Mouse (Mus musculus) brain, embryonic 14.5 days (tissue): ENCODE measurements around the gene Lcn5. TPM values are rescaled to one million over a fixed set of nuclear protein-coding genes. Genes with fewer than 3 reads are reported as not detected.

Source experiments
- DNase-seq: peaks from one replicate; pipeline ENCODE4 v3.0.0-alpha.2; 2011; ENCODE audit warnings: low read depth
- CTCF ChIP-seq: fragments of 200-500 bp; IDR thresholded peaks from 2 replicates; pipeline ENCODE4 v1.5.1; 2012; ENCODE audit warnings: inconsistent platforms, mild to moderate bottlenecking, moderate library complexity, borderline replicate concordance; ENCODE audit not compliant: insufficient read depth, insufficient read length; ENCODE audit errors: extremely low read depth
- POLR2A ChIP-seq: fragments of 200-500 bp; IDR thresholded peaks from 2 replicates; pipeline ENCODE4 v1.6.1; 2012; ENCODE audit warnings: mild to moderate bottlenecking, inconsistent platforms, borderline replicate concordance; ENCODE audit not compliant: poor library complexity, insufficient read depth, insufficient read length, severe bottlenecking; ENCODE audit errors: extremely low read depth
- polyA plus RNA-seq: library from polyadenylated mRNA; depleted of rRNA; stranded (reverse); fragments of >200 nt; gene quantifications from 2 replicates; pipeline ENCODE4 v1.2.3, GENCODE M21; 2012

Gene Lcn5
- polyA plus RNA-seq, 1 experiment: not detected

- no peak for TF ChIP-seq POLR2A
- TF ChIP-seq CTCF: no peak
- DNase-seq: no peak
Measured at GRCm38 (mm10) chr2:25634046-25634445, 23.7 kb upstream of the Lcn5 start.

DNA sequence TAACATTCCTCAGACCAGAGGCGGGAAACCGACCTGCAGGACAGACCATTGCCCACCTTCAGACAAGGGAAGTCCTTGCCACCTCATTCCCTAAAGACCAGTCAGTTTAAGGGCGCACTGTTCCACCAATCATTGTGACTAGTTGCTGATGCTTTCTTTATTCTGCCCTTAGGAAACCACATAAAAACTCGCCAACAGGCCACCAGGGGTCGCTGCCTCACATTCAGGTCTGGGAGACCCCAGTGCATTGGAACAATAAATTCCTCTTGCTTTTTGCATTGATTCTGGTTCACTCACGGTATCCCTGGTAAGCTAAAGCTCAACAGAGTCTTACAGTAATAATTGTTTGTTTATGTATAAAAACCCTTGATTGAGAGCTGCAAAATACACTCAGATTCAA is 17.9 kb upstream of the Lcn5 start:
- TF ChIP-seq CTCF (peak; percentile 72; the same call in 1 of the 2 replicates), POLR2A (no peak)

GRCm38 (mm10) chr2:25652902-25653301 is 4.8 kb upstream of the Lcn5 start, which contains the start of gene Lcn8:
Gene Lcn8, plus strand, starts transcription at chr2:25653120.
- no peak for DNase-seq

More for the DNA sequence above, 17.9 kb upstream of the Lcn5 start:
- peak; percentile 64 for DNase-seq

GRCm38 (mm10) chr2:25654502-25654901 is 3.2 kb upstream of the Lcn5 start:
- TF ChIP-seq POLR2A (no peak), CTCF (no peak)
- DNase-seq: no peak

More at GRCm38 (mm10) chr2:25652902-25653301, 4.8 kb upstream of the Lcn5 start, which contains the start of gene Lcn8:
- TF ChIP-seq POLR2A (no peak), CTCF (no peak)

GRCm38 (mm10) chr2:25656691-25657090 is 1.1 kb upstream of the Lcn5 start:
- DNase-seq: no peak
- TF ChIP-seq POLR2A (no peak), CTCF (no peak)

DNA sequence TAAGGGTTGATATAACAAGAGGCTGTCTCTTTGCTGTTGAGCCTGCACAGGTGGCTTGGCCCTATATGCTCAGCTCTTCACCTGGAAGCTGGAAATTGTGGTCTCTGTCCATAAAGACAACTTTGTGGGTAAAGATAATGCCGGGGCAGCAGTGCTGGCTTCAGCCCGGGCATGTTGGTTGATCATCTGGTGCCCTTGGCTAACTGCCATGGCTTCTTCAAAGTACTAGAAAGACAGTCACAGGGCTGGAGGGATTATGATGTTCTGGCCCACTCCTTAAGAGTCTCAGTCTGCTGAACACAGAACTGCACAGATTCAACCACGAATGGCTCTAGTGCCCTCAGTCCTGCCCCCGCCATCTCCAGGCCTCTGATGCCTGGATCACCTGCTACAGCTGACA is 506 bp upstream of the Lcn5 start:
- no peak for TF ChIP-seq POLR2A
- no peak for TF ChIP-seq CTCF
- peak; percentile 5 for DNase-seq

GRCm38 (mm10) chr2:25660279-25660678 is 2.5 kb downstream of the Lcn5 start:
- TF ChIP-seq CTCF: no peak
- TF ChIP-seq POLR2A: no peak
- DNase-seq: no peak

DNA sequence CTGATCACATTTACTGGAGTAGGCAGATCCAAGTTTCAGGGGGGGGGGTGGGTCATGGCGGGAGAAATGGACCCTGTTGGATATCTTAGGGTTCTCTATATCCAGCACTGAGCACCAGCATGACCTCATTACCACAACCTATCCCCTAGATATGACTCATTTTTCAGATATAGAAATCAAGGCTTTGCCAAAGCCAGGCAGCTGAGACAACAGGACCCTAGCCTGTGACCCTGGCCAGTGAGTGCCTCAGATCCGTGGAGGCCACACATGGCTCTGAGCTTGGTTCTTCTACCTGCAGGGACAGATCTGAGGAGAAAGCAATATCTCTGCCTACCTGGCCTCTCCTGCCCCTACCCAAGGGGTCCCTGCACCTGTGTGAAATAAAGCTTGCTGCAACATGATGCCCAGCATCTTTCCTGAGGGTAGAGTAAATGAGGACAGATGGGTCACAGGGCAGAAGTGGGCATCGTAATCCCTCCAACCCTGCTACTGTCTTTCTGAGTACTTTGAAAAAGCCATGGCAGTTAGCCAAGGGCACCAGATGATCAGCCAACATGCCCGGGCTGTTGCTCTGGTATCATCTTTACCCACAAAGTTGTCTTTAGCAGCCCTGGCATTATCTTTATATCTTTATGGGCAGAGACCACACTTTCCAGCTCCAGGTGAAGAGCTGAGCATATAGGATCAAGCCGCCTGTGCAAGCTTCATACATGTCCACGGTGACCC is 3.7 kb downstream of the Lcn5 start:
- DNase-seq: no peak
- TF ChIP-seq POLR2A (no peak), CTCF (no peak)

DNA sequence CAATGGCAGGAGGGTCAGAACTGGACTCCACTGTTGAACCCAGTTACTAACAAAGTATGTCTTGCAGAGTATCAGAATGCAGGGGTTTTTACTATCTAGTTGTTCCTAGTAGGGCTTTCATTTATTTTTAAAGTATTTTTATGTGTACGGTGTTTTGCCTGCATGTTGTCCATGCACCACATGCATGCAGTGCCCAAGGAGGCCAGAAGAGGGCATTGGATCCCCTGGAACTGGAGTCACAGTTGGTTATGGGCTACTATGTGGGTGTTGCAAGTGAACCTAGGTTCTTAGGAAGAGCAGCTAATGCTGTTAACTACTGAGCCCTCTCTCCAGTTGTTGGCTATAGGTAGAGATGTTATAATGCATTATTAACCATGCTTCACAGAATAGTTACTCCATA is 5.8 kb downstream of the Lcn5 start:
- DNase-seq: peak; percentile 21
- TF ChIP-seq POLR2A (no peak), CTCF (peak; percentile 64; the same call in 1 of the 2 replicates)

- no peak for TF ChIP-seq POLR2A
- TF ChIP-seq CTCF: no peak
- DNase-seq: no peak
Measured at GRCm38 (mm10) chr2:25664125-25664524, 6.4 kb downstream of the Lcn5 start.

- TF ChIP-seq POLR2A: no peak
- no peak for TF ChIP-seq CTCF
- no peak for DNase-seq
Measured at GRCm38 (mm10) chr2:25666516-25666915, 8.8 kb downstream of the Lcn5 start.

- DNase-seq: no peak
- TF ChIP-seq POLR2A (no peak), CTCF (no peak)
Measured at GRCm38 (mm10) chr2:25676486-25676885, 18.7 kb downstream of the Lcn5 start, which contains the start of gene Lcn6. Gene Lcn6, plus strand, starts transcription at chr2:25676786.
